Mouse (Mus musculus) midbrain, embryonic 11.5 days (tissue): ENCODE measurements at regions not wholly inside any gene's neighbourhood (a gene's known extent, or its start where the extent isn't known, plus 50 kb on each side); places are given as distances from the start of the nearest gene placed in this dataset.

ENCODE experiments used
- ATAC-seq: fragments of 200-750 bp; cut with Nextera tagmentation; 2 replicates; pipeline ENCODE4 v1.8.0; 2017; ENCODE audit warnings: moderate TSS enrichment, moderate library complexity; ENCODE audit not compliant: low FRiP score
- DNase-seq: peaks from one replicate; pipeline ENCODE4 v3.0.0; 2015; ENCODE audit warnings: low spot score; ENCODE audit errors: missing footprints
- H3K27ac ChIP-seq: fragments of 300-500 bp; sonication (generic); 2 replicates; pipeline ENCODE4 v1.5.1; 2014; ENCODE audit warnings: low read depth, low read length
- H3K27me3 ChIP-seq: fragments of 300-500 bp; sonication (generic); 2 replicates; pipeline ENCODE4 v1.6.1; 2014; ENCODE audit warnings: mild to moderate bottlenecking, low read length, moderate library complexity, mixed read lengths; ENCODE audit not compliant: control insufficient read depth, insufficient read depth
- H3K36me3 ChIP-seq: fragments of 300-500 bp; sonication (generic); 2 replicates; pipeline ENCODE4 v1.6.1; 2014; ENCODE audit warnings: mild to moderate bottlenecking, low read length, moderate library complexity, mixed read lengths; ENCODE audit not compliant: control insufficient read depth, insufficient read depth
- H3K4me1 ChIP-seq: fragments of 300-500 bp; sonication (generic); 2 replicates; pipeline ENCODE4 v1.6.1; 2014; ENCODE audit warnings: low read length; ENCODE audit not compliant: control insufficient read depth, insufficient read depth
- H3K4me2 ChIP-seq: fragments of 300-500 bp; sonication (generic); 2 replicates; pipeline ENCODE4 v1.6.1; 2014; ENCODE audit warnings: mild to moderate bottlenecking, moderate library complexity
- H3K4me3 ChIP-seq: fragments of 300-500 bp; sonication (generic); 2 replicates; pipeline ENCODE4 v1.5.1; 2014; ENCODE audit warnings: low read depth, low read length
- H3K9ac ChIP-seq: fragments of 300-500 bp; sonication (generic); 2 replicates; pipeline ENCODE4 v1.6.1; 2014; ENCODE audit warnings: low read length
- H3K9me3 ChIP-seq: fragments of 300-500 bp; sonication (generic); 2 replicates; pipeline ENCODE4 v1.6.1; 2016; ENCODE audit warnings: low read length; ENCODE audit not compliant: control insufficient read depth
- WGBS: fragments of 180-500 bp; shearing (Covaris S2); extraction: QIAGEN DNeasy Blood & Tissue Kit; methylation state at CpG from one replicate; pipeline ENCODE4 v1.1.7; 2014; 5-methylcytosine and 5-hydroxymethylcytosine counted together

- Histone ChIP-seq H3K27ac (no peak overlapping the region), H3K4me2 (no peak overlapping the region), H3K27me3 (no peaks in the 10 kb centered on the region), H3K9me3 (no peaks in the 10 kb centered on the region), H3K4me3 (no peak overlapping the region), H3K9ac (no peak overlapping the region), H3K36me3 (no peaks in the 10 kb centered on the region), H3K4me1 (no peaks in the 10 kb centered on the region)
- ATAC-seq (no peak), DNase-seq (no peak)
- WGBS, result 70% methylated on average over 3 of the region's 3 CpGs
Observed at GRCm38 (mm10) chr16:79492493-79492892, 401.6 kb upstream of the Tmprss15 start.

DNA sequence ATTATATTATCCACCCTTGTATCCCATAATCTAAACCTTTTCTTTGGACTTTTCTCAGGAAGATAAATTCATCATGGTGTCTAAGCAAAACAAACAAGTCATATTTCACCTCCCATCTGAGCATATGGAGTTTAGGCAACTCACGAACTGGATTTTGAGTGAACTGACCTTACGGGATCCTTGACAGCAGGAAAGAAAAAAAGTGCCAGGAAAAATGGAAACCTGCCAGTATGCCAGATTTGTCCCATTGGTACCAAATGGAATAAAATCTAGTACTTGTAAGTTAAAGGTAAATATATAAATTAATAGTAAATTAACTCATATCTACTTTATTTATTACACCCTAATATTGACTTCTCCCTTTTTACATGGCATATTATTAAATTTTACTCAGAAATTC is 360.0 kb upstream of the Tmprss15 start:
- H3K4me3 ChIP-seq, result no peak overlapping the region
- no peak for DNase-seq
- H3K4me1 ChIP-seq, result no peaks in the 10 kb centered on the region
- H3K4me2 ChIP-seq, result no peak overlapping the region
- no peaks in the 10 kb centered on the region for H3K36me3 ChIP-seq
- no peak overlapping the region for H3K27ac ChIP-seq
- H3K9ac ChIP-seq, result no peak overlapping the region
- WGBS, result 82% methylated on average over 2 of the region's 2 CpGs
- no peak for ATAC-seq
- H3K9me3 ChIP-seq, result no peaks in the 10 kb centered on the region
- no peaks in the 10 kb centered on the region for H3K27me3 ChIP-seq

DNA sequence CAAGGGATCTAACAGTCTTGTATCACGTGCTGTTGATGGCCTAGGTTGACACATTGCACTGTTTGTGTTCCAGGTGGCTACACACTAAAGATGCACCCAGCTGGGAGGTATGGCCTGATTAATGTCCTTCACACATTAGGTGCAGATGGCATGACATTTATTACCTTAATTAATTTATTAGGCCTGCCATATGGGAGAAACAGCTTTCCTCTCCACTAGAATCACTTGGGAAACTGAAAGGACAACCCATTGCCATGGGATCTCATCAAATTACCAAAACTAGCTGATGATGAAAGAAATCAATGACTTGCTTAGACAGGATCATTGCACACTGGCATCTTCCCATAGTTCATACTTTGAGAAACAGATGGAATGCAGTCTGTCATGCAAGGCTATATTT is 358.8 kb upstream of the Tmprss15 start:
- Histone ChIP-seq H3K4me3 (no peak overlapping the region), H3K27ac (no peak overlapping the region), H3K4me2 (no peak overlapping the region), H3K9ac (no peak overlapping the region), H3K36me3 (no peaks in the 10 kb centered on the region), H3K27me3 (no peaks in the 10 kb centered on the region), H3K9me3 (no peaks in the 10 kb centered on the region), H3K4me1 (no peaks in the 10 kb centered on the region)
- no peak for DNase-seq
- ATAC-seq, result 0 out of 2 replicates have a peak, but pooled peaks have one; percentile 40
- WGBS, result 43% methylated on average over 1 of the region's 1 CpGs

DNA sequence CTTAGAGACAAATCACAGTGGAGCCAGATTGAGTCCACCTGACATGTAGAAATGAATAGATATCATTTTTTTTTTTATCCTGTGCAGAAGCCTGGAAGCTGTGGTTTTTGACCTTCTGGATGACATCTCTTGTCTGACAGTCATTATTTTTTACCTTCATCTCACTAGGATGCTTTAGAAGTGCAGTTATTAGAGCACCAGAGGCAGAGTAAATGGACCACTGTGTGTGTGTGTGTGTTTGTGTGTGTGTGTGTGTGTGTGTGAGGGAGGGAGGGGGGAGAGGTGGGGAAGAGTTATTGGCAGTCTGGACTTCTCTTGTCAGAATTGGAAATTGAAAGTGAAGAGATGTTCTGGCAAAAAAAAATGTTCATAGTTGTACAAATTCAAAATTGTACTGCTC is 316.5 kb upstream of the Tmprss15 start:
- Histone ChIP-seq H3K9me3 (no peaks in the 10 kb centered on the region), H3K27ac (no peak overlapping the region), H3K9ac (no peak overlapping the region), H3K4me1 (no peaks in the 10 kb centered on the region), H3K36me3 (no peaks in the 10 kb centered on the region), H3K4me3 (no peak overlapping the region), H3K27me3 (no peaks in the 10 kb centered on the region), H3K4me2 (no peak overlapping the region)
- ATAC-seq, result no peak
- peak; percentile 8 for DNase-seq

DNA sequence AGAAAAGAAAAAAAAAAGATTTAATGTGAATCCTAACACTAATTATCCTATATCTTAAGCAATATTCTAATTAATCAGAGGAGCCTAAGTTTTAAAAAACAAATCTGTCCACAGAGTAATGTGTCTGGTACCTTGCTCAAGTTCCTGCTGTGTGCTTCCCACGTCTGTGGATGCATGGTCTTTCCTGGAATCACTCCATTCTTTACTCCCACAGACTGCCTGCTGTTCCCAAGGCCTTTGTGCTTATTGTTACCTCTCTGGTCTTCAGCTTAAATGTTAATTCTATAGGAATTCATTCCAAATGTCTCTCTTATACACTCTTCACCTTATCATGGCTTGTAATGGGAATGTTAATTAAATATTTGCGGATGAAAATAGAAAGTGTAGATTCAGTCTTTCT is 315.3 kb upstream of the Tmprss15 start:
- Histone ChIP-seq H3K36me3 (no peaks in the 10 kb centered on the region), H3K9ac (no peak overlapping the region), H3K4me1 (no peaks in the 10 kb centered on the region), H3K9me3 (no peaks in the 10 kb centered on the region), H3K27ac (no peak overlapping the region), H3K4me3 (no peak overlapping the region), H3K27me3 (no peaks in the 10 kb centered on the region), H3K4me2 (no peak overlapping the region)
- DNase-seq (peak; percentile 61), ATAC-seq (no peak)
- WGBS, result 44% methylated on average over 2 of the region's 2 CpGs

- H3K36me3 ChIP-seq, result no peaks in the 10 kb centered on the region
- H3K4me2 ChIP-seq, result no peak overlapping the region
- 88% methylated on average over 1 of the region's 1 CpGs for WGBS
- H3K9me3 ChIP-seq, result no peaks in the 10 kb centered on the region
- ATAC-seq, result no peak
- no peak overlapping the region for H3K27ac ChIP-seq
- H3K4me1 ChIP-seq, result no peaks in the 10 kb centered on the region
- H3K27me3 ChIP-seq, result no peaks in the 10 kb centered on the region
- DNase-seq, result peak; percentile 17
- no peak overlapping the region for H3K4me3 ChIP-seq
- no peak overlapping the region for H3K9ac ChIP-seq
Observed at GRCm38 (mm10) chr16:79404064-79404463, 313.2 kb upstream of the Tmprss15 start.

DNA sequence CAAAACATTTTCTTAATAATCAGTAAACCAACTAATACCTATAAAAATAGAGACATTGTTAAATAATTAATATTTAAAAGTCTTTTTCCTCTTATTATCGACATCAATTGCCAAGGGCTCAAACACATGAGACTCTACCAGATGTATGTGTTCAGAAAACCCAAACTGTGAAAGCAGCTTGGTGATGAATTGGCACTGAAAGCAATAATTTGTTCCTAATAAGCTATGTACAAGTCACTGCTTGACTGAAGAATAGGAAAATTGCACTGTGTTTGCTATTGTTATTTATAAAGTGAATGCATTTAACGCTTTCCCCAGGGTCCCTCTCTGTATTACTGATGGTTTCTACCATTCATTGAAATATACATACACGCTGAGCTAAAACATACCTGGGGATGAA is 309.2 kb upstream of the Tmprss15 start:
- H3K4me2 ChIP-seq, result no peak overlapping the region
- H3K36me3 ChIP-seq, result no peaks in the 10 kb centered on the region
- WGBS, result 91% methylated on average over 3 of the region's 3 CpGs
- H3K9ac ChIP-seq, result no peak overlapping the region
- H3K27me3 ChIP-seq, result no peaks in the 10 kb centered on the region
- H3K9me3 ChIP-seq, result no peaks in the 10 kb centered on the region
- no peak overlapping the region for H3K27ac ChIP-seq
- DNase-seq, result no peak
- H3K4me1 ChIP-seq, result no peaks in the 10 kb centered on the region
- ATAC-seq, result no peak
- H3K4me3 ChIP-seq, result no peak overlapping the region

GRCm38 (mm10) chr16:79398476-79398875 is 307.6 kb upstream of the Tmprss15 start:
- Histone ChIP-seq H3K4me1 (peaks cover 2% of the 10 kb centered on the region; the same call in 1 of the 2 replicates), H3K9me3 (no peaks in the 10 kb centered on the region), H3K4me2 (no peak overlapping the region), H3K27ac (no peak overlapping the region), H3K27me3 (no peaks in the 10 kb centered on the region), H3K9ac (no peak overlapping the region), H3K4me3 (no peak overlapping the region), H3K36me3 (no peaks in the 10 kb centered on the region)
- peak; percentile 45 for DNase-seq
- 89% methylated on average over 2 of the region's 2 CpGs for WGBS
- no peak for ATAC-seq

DNA sequence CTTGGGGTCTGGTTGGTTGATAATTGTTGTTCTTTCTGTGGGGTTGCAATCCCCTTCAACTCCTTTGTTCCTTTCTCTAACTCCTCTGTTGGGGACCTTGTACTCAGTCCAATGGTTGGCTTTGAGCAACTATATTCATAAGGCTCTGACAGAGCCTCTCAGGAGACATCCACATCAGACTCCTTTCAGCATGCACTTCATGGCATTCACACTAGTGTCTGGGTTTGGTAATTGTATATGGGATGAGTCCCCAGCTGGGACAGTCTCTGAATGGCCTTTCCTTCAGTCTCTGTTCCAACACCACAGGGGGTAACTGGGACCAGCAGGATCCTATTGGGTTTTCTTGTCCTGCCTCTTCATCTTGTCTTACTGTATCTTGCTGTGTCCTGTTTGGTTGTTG is 303.5 kb upstream of the Tmprss15 start:
- no peak overlapping the region for H3K4me2 ChIP-seq
- peaks cover 2% of the 10 kb centered on the region; the same call in 1 of the 2 replicates for H3K4me1 ChIP-seq
- DNase-seq, result no peak
- no peak overlapping the region for H3K9ac ChIP-seq
- H3K27ac ChIP-seq, result no peak overlapping the region
- H3K4me3 ChIP-seq, result no peak overlapping the region
- no peaks in the 10 kb centered on the region for H3K27me3 ChIP-seq
- no peaks in the 10 kb centered on the region for H3K36me3 ChIP-seq
- no peaks in the 10 kb centered on the region for H3K9me3 ChIP-seq
- peak; percentile 75 for ATAC-seq

DNA sequence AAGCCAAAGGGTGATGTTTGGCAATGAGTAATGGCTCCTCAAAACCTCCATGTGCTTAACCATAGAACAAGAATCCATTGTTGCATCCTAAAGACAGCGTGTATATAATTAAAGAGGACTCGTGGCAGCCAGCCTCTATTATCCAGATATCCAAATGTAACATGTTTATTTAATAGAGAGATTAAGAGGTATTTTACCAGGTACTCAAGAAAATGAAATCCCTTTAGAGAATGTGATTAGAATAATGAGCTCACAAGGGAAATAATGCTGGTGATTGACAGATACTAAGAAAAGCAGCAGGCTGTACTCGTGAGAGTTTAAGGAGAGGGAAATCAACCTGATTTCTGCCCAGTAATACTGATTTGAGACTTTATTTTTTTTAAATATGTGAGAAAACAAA is 295.5 kb upstream of the Tmprss15 start:
- ATAC-seq (peak; percentile 55; the same call in 1 of the 2 replicates), DNase-seq (no peak)
- no peaks in the 10 kb centered on the region for H3K9me3 ChIP-seq
- H3K36me3 ChIP-seq, result no peaks in the 10 kb centered on the region
- no peak overlapping the region for H3K4me2 ChIP-seq
- H3K9ac ChIP-seq, result no peak overlapping the region
- H3K27me3 ChIP-seq, result no peaks in the 10 kb centered on the region
- 41% methylated on average over 3 of the region's 3 CpGs for WGBS
- H3K4me3 ChIP-seq, result no peak overlapping the region
- no peaks in the 10 kb centered on the region for H3K4me1 ChIP-seq
- H3K27ac ChIP-seq, result no peak overlapping the region
